Mouse (Mus musculus) lung, embryonic 16.5 days (tissue): ENCODE results near the gene Ssxb9. TPM values are rescaled to one million over a fixed set of nuclear protein-coding genes. Genes with fewer than 3 reads are reported as not detected.
"Not testable (repeated sequence)": the region's sequence is repeated elsewhere in the genome, so short reads cannot be mapped to it uniquely, and the experiment has no call there.

Experiments
- ATAC-seq: fragments of 200-750 bp; cut with Nextera tagmentation; 2 replicates; pipeline ENCODE4 v1.8.0; 2017; ENCODE audit warnings: low read depth, mild to moderate bottlenecking, moderate library complexity
- H3K27ac ChIP-seq: fragments of 300-500 bp; sonication (generic); 2 replicates; pipeline ENCODE4 v1.5.1; 2014; ENCODE audit warnings: mild to moderate bottlenecking, control low read depth, low read length
- H3K27me3 ChIP-seq: fragments of 300-500 bp; sonication (generic); 2 replicates; pipeline ENCODE4 v1.6.1; 2014; ENCODE audit warnings: low read depth, low read length, mixed read lengths; ENCODE audit not compliant: control insufficient read depth, insufficient read depth
- H3K36me3 ChIP-seq: fragments of 300-500 bp; sonication (generic); 2 replicates; pipeline ENCODE4 v1.6.1; 2014; ENCODE audit warnings: low read length; ENCODE audit not compliant: control insufficient read depth, insufficient read depth
- H3K4me1 ChIP-seq: fragments of 300-500 bp; sonication (generic); replicated peaks from 2 replicates; pipeline ENCODE4 v1.6.1; 2014; ENCODE audit warnings: low read length, mixed read lengths; ENCODE audit not compliant: control insufficient read depth, insufficient read depth
- H3K4me2 ChIP-seq: fragments of 300-500 bp; sonication (generic); 2 replicates; pipeline ENCODE4 v1.6.1; 2014; ENCODE audit warnings: low read depth, low read length, control low read depth
- H3K4me3 ChIP-seq: fragments of 300-500 bp; sonication (generic); 2 replicates; pipeline ENCODE4 v1.5.1; 2014; ENCODE audit warnings: mild to moderate bottlenecking, low read length, control low read depth
- H3K9ac ChIP-seq: fragments of 300-500 bp; sonication (generic); 2 replicates; pipeline ENCODE4 v1.6.1; 2014; ENCODE audit warnings: low read length, control low read depth
- H3K9me3 ChIP-seq: fragments of 300-500 bp; sonication (generic); 2 replicates; pipeline ENCODE4 v1.6.1; 2016; ENCODE audit warnings: low read length; ENCODE audit not compliant: control insufficient read depth
- WGBS: fragments of 180-500 bp; shearing (Covaris S2); extraction: QIAGEN DNeasy Blood & Tissue Kit; methylation state at CpG from one replicate; pipeline ENCODE4 v1.1.7; 2014; 5-methylcytosine and 5-hydroxymethylcytosine counted together
- polyA plus RNA-seq: library from polyadenylated mRNA; unstranded; fragments of >200 nt; fragmentation: Nextera tagmentation; extraction: Ambion mirVana; gene quantifications from 2 replicates; pipeline ENCODE4 v1.2.1, GENCODE M21; 2015

Ssxb9 gene
- polyA plus RNA-seq, result not detected in 2 replicates

DNA sequence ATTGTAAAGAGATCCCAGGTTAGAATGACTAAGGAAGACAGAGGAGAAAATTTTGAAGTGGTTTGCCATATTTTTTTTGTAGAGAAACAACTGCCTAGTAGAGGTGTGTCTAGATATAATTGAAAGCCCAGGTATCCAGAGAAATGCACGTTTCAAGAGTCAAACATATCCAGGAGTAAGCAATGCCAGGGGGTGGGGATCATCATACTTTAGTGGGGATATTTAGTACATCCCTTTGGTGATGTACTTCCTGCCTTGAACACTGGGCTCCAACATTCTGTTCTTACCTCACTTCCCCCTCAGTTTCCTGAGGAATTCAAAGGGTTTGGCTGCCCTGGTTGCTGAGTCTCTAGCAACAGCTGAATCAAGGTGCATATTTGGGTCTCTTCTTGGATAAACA is at the start of gene Ssxb9:
Gene Ssxb9 (plus strand): TSS at position 301 of the 400 bp plus-strand sequence.
- H3K9ac ChIP-seq, H3K4me1 ChIP-seq, H3K36me3 ChIP-seq, H3K27ac ChIP-seq, H3K4me3 ChIP-seq, ATAC-seq, H3K27me3 ChIP-seq, H3K9me3 ChIP-seq, H3K4me2 ChIP-seq: not testable (repeated sequence)
- 17% methylated on average over 1 of the region's 1 CpGs for WGBS

DNA sequence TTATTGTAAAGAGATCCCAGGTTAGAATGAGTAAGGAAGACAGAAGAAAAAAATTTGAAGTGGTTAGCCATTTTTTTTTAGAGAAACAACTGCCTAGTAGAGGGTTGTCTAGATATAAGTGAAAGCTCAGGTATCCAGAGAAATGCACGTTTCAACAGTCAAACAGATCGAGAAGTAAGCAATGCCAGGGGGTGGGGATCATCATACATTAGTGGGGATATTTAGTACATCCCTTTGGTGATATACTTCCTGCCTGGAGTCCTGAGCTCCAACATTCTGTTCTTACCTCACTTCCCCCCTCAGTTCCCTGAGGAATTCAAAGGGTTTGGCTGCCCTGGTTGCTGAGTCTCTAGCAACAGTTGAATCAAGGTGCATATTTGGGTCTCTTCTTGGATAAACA is 39.7 kb upstream of the Ssxb9 start, which contains the start of gene Ssxb10:
Gene Ssxb10 (plus strand): TSS at position 301 of the 400 bp plus-strand sequence.
- Histone ChIP-seq H3K4me2 (no peak within 1 kb of the TSS), H3K4me1 (no peaks in the 10 kb centered on the region), H3K9me3 (peaks cover 10% of the 10 kb centered on the region), H3K4me3 (no peak within 1 kb of the TSS), H3K27ac (no peak within 1 kb of the TSS), H3K9ac (no peak within 1 kb of the TSS), H3K36me3 (no peaks in the 10 kb centered on the region), H3K27me3 (no peaks in the 10 kb centered on the region)
- 64% methylated on average over 2 of the region's 2 CpGs for WGBS
- no peak for ATAC-seq

DNA sequence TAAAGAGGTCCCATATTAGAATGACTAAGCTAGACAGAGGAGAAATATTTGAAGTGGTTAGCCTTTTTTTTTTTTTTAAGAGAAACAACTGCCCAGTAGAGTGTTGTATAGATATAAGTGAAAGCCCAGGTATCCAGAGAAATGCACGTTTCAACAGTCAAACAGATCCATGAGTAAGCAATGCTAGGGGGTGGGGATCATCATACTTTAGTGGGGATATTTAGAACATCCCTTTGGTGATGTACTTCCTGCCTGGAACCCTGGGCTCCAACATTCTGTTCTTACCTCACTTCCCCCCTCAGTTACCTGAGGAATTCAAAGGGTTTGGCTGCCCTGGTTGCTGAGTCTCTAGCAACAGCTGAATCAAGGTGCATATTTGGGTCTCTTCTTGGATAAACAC is 46.2 kb downstream of the Ssxb9 start, which contains the start of gene Ssxb1:
Gene Ssxb1 (plus strand): TSS at position 301 of the 400 bp plus-strand sequence.
- H3K27me3 ChIP-seq, H3K9me3 ChIP-seq, H3K4me1 ChIP-seq, H3K9ac ChIP-seq, H3K4me3 ChIP-seq, H3K4me2 ChIP-seq, ATAC-seq, H3K27ac ChIP-seq, H3K36me3 ChIP-seq: not testable (repeated sequence)
- 13% methylated on average over 1 of the region's 1 CpGs for WGBS

Other genes with a start within 250 kb of the Ssxb9 start
- 25.4 and 26.0 TPM in 2 replicates for gene Wdr13, start 234.1 kb upstream of the Ssxb9 start, polyA plus RNA-seq
- gene Rbm3, start 221.1 kb upstream of the Ssxb9 start, polyA plus RNA-seq, result 464 and 486 TPM in 2 replicates
- gene Tbc1d25, start 190.8 kb upstream of the Ssxb9 start, polyA plus RNA-seq, result 13.0 and 14.2 TPM in 2 replicates
- 40.8 and 41.9 TPM in 2 replicates for gene Ebp, start 173.5 kb upstream of the Ssxb9 start, polyA plus RNA-seq
- gene Porcn, start 160.5 kb upstream of the Ssxb9 start, polyA plus RNA-seq, result 12.9 and 14.4 TPM in 2 replicates
- 48.9 and 53.2 TPM in 2 replicates for gene Ftsj1, start 114.6 kb upstream of the Ssxb9 start, polyA plus RNA-seq
- gene Slc38a5, start 95.8 kb upstream of the Ssxb9 start, polyA plus RNA-seq, result 101 and 104 TPM in 2 replicates
- not detected in 2 replicates for gene Ssxb10, start 39.6 kb upstream of the Ssxb9 start, polyA plus RNA-seq
- not detected in 2 replicates for gene Ssxb1, start 46.3 kb downstream of the Ssxb9 start, polyA plus RNA-seq
- gene Ssxb2, start 94.7 kb downstream of the Ssxb9 start, polyA plus RNA-seq, result not detected in 2 replicates
- gene Gm14459, start 158.0 kb downstream of the Ssxb9 start, polyA plus RNA-seq, result not detected in 2 replicates
- not detected in 2 replicates for gene Ssxb6, start 181.3 kb downstream of the Ssxb9 start, polyA plus RNA-seq
- not detected in 2 replicates for gene Ssxb3, start 224.8 kb downstream of the Ssxb9 start, polyA plus RNA-seq